Mouse (Mus musculus): ENCODE measurements around the gene Mucl3.

Gene Mucl3

GRCm38 (mm10) chr17:35643609-35644236 lies at the start of gene Mucl3:
Mucl3 (minus strand) TSS chr17:35643695.
- DNase-seq (ENCODE audit: low spot score), result no peak

GRCm38 (mm10) chr17:35692368-35692767 lies 48.9 kb upstream of the Mucl3 start:
- no peak for DNase-seq (ENCODE audit: low spot score)

GRCm38 (mm10) chr17:35691811-35692210 lies 48.3 kb upstream of the Mucl3 start:
- DNase-seq (ENCODE audit: low spot score), result no peak

- no peak for DNase-seq (ENCODE audit: low spot score)
Observed at GRCm38 (mm10) chr17:35689936-35690645, 46.6 kb upstream of the Mucl3 start.

- no peak for DNase-seq (ENCODE audit: low spot score)
Observed at GRCm38 (mm10) chr17:35688347-35689175, 45.1 kb upstream of the Mucl3 start.

- DNase-seq (ENCODE audit: low spot score), result no peak
Observed at GRCm38 (mm10) chr17:35685061-35685460, 41.6 kb upstream of the Mucl3 start.

- DNase-seq (ENCODE audit: low spot score), result no peak
Observed at GRCm38 (mm10) chr17:35681986-35682385, 38.5 kb upstream of the Mucl3 start.

- no peak for DNase-seq (ENCODE audit: low spot score)
Observed at GRCm38 (mm10) chr17:35680591-35680990, 37.1 kb upstream of the Mucl3 start.

- peak; percentile 68 for DNase-seq (ENCODE audit: low spot score)
Observed at GRCm38 (mm10) chr17:35673416-35674035, 30.0 kb upstream of the Mucl3 start, which contains the start of gene Gtf2h4. Gtf2h4 (minus strand) TSS chr17:35673739.

GRCm38 (mm10) chr17:35672527-35672926 lies 29.0 kb upstream of the Mucl3 start:
- no peak for DNase-seq (ENCODE audit: low spot score)

- no peak for DNase-seq (ENCODE audit: low spot score)
Observed at GRCm38 (mm10) chr17:35671846-35672245, 28.4 kb upstream of the Mucl3 start.

GRCm38 (mm10) chr17:35669731-35670130 lies 26.2 kb upstream of the Mucl3 start:
- DNase-seq (ENCODE audit: low spot score), result no peak

GRCm38 (mm10) chr17:35667334-35668065 lies 24.0 kb upstream of the Mucl3 start, which contains the start of gene Vars2:
Vars2 (minus strand) TSS chr17:35667592.
- peak; percentile 92 for DNase-seq (ENCODE audit: low spot score)

- DNase-seq (ENCODE audit: low spot score), result no peak
Observed at GRCm38 (mm10) chr17:35666851-35667256, 23.4 kb upstream of the Mucl3 start.

- no peak for DNase-seq (ENCODE audit: low spot score)
Observed at GRCm38 (mm10) chr17:35665957-35666515, 22.5 kb upstream of the Mucl3 start.

GRCm38 (mm10) chr17:35653086-35653485 lies 9.6 kb upstream of the Mucl3 start:
- no peak for DNase-seq (ENCODE audit: low spot score)

GRCm38 (mm10) chr17:35649429-35649828 lies 5.9 kb upstream of the Mucl3 start:
- no peak for DNase-seq (ENCODE audit: low spot score)

GRCm38 (mm10) chr17:35639352-35639751 lies 4.1 kb downstream of the Mucl3 start:
- no peak for DNase-seq (ENCODE audit: low spot score)

- DNase-seq (ENCODE audit: low spot score), result no peak
Observed at GRCm38 (mm10) chr17:35638475-35639190, 4.9 kb downstream of the Mucl3 start.

- no peak for DNase-seq (ENCODE audit: low spot score)
Observed at GRCm38 (mm10) chr17:35636363-35636762, 7.1 kb downstream of the Mucl3 start.
